Mouse (Mus musculus): ENCODE data around the gene Mapk8. TPM values are rescaled to one million over a fixed set of nuclear protein-coding genes. Genes with fewer than 3 reads are reported as not detected.

The Mapk8 gene
- polyA plus RNA-seq, 1 experiment from 2014 or later: 17.1 TPM

DNA sequence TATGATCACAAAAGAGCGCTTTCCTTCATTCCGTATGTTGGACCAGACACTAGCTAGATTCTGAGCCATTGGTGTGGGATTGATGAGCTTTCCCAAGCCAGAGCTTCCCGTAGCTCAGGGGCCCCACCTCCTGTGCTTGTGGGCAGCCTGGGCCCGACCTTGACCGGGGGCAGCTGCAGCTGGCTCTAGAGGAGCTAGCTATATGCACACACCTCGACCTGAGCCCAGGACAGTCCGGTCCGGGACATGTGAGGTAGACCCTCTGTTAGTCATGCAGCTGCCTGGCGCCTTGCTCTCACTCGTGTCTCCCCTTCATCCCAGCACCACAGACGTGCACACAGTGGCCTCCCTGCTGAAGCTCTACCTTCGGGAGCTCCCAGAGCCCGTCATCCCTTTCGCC is 84.8 kb downstream of the Mapk8 start:
- Histone ChIP-seq H3K9me3 (ENCODE audit: low read depth, low read length) (no peaks in the 10 kb centered on the region), H3K27ac (ENCODE audit: low read depth) (no peak overlapping the region), H3K4me1 (ENCODE audit: insufficient read depth) (peaks cover 17% of the 10 kb centered on the region), H3K9ac (peak overlapping the region; percentile 20; the same call in 1 of the 2 replicates), H3K4me3 (ENCODE audit: low read depth, low read length) (no peak overlapping the region), H3K27me3 (ENCODE audit: insufficient read depth, low read length) (no peaks in the 10 kb centered on the region), H3K36me3 (ENCODE audit: insufficient read depth) (no peaks in the 10 kb centered on the region), H3K4me2 (peak overlapping the region; percentile 45)
- ATAC-seq (ENCODE audit: insufficient read depth) (no peak), DNase-seq (no peak)
- 31% methylated on average over 14 of the region's 14 CpGs for WGBS
- no peak for TF ChIP-seq CTCF (IDR thresholded peaks at IDR 0.05; ENCODE audit: low read depth)

DNA sequence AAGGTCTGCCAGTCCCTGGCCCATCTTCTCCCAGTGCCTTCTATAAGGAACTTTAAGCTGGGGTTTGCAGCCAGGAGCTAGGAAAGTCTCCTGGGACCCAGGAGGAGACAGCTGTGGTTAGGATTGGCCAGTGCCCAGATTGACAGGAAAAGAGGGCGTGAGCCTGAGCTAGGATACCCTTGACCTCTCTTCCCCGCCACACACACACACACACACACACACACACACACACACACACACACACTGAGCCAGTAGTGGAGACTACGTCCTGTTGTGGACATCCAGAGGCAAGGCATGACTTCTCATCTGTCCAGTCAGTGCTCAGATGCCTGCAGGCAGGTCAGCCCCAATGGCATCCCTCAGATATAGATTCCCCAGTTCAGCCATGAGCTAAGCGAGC is 85.4 kb downstream of the Mapk8 start:
- H3K4me1 ChIP-seq (ENCODE audit: insufficient read depth): peaks cover 17% of the 10 kb centered on the region
- H3K27ac ChIP-seq (ENCODE audit: low read depth): no peak overlapping the region
- no peak for DNase-seq
- H3K9me3 ChIP-seq (ENCODE audit: low read depth, low read length): no peaks in the 10 kb centered on the region
- no peaks in the 10 kb centered on the region for H3K36me3 ChIP-seq (ENCODE audit: insufficient read depth)
- WGBS: 39% methylated on average over 4 of the region's 4 CpGs
- no peaks in the 10 kb centered on the region for H3K27me3 ChIP-seq (ENCODE audit: insufficient read depth, low read length)
- no peak for TF ChIP-seq CTCF (IDR thresholded peaks at IDR 0.05; ENCODE audit: low read depth)
- no peak overlapping the region for H3K4me3 ChIP-seq (ENCODE audit: low read depth, low read length)
- no peak overlapping the region for H3K4me2 ChIP-seq
- ATAC-seq (ENCODE audit: insufficient read depth): no peak
- H3K9ac ChIP-seq: no peak overlapping the region

DNA sequence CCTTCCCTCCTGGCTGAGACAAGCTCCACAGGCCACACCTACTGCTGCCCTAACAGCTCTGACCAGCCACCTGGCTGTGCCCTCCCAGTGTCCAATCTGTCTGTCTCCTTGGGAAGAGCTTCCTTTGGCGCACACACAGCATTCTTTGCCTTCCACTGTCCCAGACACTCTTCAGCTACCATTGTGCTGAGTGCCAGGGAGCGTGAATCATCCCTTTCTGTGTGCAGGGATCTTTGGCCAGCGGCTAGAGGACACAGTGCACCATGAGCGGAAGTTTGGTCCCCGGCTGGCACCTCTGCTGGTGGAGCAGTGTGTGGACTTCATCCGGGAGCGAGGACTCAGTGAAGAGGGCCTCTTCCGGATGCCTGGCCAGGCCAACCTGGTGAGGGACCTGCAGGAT is 88.1 kb downstream of the Mapk8 start:
- DNase-seq (no peak), ATAC-seq (ENCODE audit: insufficient read depth) (no peak)
- Histone ChIP-seq H3K27me3 (ENCODE audit: insufficient read depth, low read length) (no peaks in the 10 kb centered on the region), H3K9me3 (ENCODE audit: low read depth, low read length) (no peaks in the 10 kb centered on the region), H3K36me3 (ENCODE audit: insufficient read depth) (no peaks in the 10 kb centered on the region), H3K4me2 (no peak overlapping the region), H3K9ac (no peak overlapping the region), H3K27ac (ENCODE audit: low read depth) (no peak overlapping the region), H3K4me1 (ENCODE audit: insufficient read depth) (peaks cover 17% of the 10 kb centered on the region), H3K4me3 (ENCODE audit: low read depth, low read length) (no peak overlapping the region)
- TF ChIP-seq CTCF (IDR thresholded peaks at IDR 0.05; ENCODE audit: low read depth): no peak
- 83% methylated on average over 8 of the region's 8 CpGs for WGBS

DNA sequence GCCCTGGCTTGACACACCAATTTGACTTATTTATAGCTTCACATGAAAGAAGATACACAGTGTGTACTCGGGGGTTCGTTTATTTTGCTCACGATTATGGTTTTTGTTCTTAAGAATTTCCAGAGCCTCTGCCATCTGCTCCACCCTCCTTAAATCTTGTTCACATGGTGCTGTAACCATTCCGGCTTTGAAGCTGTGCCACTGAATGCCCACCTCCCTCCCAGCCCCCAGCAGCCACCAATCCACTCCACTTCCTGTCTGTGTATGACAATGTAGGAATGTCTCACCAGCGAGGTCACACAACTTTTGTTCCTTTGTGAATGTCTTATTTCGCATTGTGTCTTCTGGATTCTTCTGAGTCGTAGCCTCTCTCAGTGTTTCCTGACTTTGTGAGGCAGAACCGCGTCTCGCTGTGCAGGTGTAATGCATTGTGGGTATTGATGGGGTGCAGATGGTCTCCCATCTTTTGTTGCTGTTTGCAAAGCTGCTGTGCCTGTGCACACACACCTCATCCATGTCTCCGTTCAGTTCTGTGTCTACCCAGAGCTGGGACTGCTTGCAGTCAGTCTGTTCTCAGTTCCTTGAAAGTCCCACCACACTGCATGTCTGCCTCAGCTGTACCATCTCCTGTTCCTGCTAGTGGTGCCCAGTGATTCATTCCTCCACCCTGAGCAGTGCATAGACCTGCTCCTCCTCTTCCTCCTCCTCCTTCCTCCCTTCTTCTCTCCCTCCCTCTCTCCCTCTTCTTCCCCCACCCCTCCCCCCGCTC is 89.2 kb downstream of the Mapk8 start:
- no peaks in the 10 kb centered on the region for H3K27me3 ChIP-seq (ENCODE audit: insufficient read depth, low read length)
- TF ChIP-seq CTCF (IDR thresholded peaks at IDR 0.05; ENCODE audit: low read depth): no peak
- no peak overlapping the region for H3K4me3 ChIP-seq (ENCODE audit: low read depth, low read length)
- H3K36me3 ChIP-seq (ENCODE audit: insufficient read depth): no peaks in the 10 kb centered on the region
- no peak for ATAC-seq (ENCODE audit: insufficient read depth)
- no peak for DNase-seq
- WGBS: 50% methylated on average over 12 of the region's 12 CpGs
- H3K9me3 ChIP-seq (ENCODE audit: low read depth, low read length): no peaks in the 10 kb centered on the region
- no peak overlapping the region for H3K9ac ChIP-seq
- no peak overlapping the region for H3K4me2 ChIP-seq
- no peak overlapping the region for H3K27ac ChIP-seq (ENCODE audit: low read depth)
- peaks cover 17% of the 10 kb centered on the region for H3K4me1 ChIP-seq (ENCODE audit: insufficient read depth)

DNA sequence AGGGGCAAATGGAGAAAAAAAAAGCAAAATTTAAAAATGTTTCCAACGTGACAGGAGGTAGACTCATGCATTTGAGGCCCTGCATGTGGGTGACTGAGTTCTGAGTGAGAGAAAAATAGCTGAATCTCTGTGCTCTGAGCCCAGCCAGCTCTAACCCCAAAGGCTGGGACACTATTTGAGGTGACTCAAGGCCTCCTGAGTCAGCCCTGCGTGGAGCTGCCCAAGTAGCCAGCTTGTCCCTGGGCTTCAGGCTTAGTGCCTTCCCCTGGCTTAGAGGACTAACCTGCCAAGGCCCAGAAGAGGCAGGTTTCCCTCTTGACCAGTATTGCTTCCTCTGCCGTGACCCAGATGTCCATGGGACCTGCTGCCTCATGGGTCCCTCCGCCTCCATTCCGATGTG is 91.7 kb downstream of the Mapk8 start:
- ATAC-seq (ENCODE audit: insufficient read depth): no peak
- no peak for DNase-seq
- H3K4me1 ChIP-seq (ENCODE audit: insufficient read depth): peaks cover 5% of the 10 kb centered on the region; the same call in 1 of the 2 replicates
- no peak overlapping the region for H3K4me2 ChIP-seq
- H3K27me3 ChIP-seq (ENCODE audit: insufficient read depth, low read length): peaks cover 14% of the 10 kb centered on the region
- H3K36me3 ChIP-seq (ENCODE audit: insufficient read depth): no peaks in the 10 kb centered on the region
- no peak overlapping the region for H3K4me3 ChIP-seq (ENCODE audit: low read depth, low read length)
- no peak overlapping the region for H3K27ac ChIP-seq (ENCODE audit: low read depth)
- TF ChIP-seq CTCF (IDR thresholded peaks at IDR 0.05; ENCODE audit: low read depth): no peak
- no peak overlapping the region for H3K9ac ChIP-seq
- 76% methylated on average over 5 of the region's 5 CpGs for WGBS
- H3K9me3 ChIP-seq (ENCODE audit: low read depth, low read length): no peaks in the 10 kb centered on the region

DNA sequence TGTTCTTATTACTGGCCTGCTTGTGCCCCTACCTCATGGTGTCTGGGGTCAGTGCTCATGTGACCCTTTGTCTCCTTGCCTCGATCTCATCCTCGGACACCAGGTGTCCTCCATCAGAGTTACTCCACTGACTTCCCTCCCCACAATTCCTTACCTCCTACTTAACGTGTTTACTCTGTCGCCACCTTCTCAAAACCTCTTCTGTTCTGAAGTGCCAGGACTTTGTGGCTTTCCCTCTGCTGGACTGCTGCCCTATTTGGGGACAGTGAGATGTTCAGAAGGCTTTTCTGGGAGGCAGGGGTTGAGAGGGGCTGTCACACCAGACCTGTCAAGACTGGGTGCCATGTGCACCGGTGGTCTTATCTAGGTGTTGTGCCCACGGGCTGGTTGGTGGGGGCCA is 94.1 kb downstream of the Mapk8 start:
- no peak for ATAC-seq (ENCODE audit: insufficient read depth)
- H3K27me3 ChIP-seq (ENCODE audit: insufficient read depth, low read length): peaks cover 24% of the 10 kb centered on the region
- WGBS: 32% methylated on average over 6 of the region's 6 CpGs

DNA sequence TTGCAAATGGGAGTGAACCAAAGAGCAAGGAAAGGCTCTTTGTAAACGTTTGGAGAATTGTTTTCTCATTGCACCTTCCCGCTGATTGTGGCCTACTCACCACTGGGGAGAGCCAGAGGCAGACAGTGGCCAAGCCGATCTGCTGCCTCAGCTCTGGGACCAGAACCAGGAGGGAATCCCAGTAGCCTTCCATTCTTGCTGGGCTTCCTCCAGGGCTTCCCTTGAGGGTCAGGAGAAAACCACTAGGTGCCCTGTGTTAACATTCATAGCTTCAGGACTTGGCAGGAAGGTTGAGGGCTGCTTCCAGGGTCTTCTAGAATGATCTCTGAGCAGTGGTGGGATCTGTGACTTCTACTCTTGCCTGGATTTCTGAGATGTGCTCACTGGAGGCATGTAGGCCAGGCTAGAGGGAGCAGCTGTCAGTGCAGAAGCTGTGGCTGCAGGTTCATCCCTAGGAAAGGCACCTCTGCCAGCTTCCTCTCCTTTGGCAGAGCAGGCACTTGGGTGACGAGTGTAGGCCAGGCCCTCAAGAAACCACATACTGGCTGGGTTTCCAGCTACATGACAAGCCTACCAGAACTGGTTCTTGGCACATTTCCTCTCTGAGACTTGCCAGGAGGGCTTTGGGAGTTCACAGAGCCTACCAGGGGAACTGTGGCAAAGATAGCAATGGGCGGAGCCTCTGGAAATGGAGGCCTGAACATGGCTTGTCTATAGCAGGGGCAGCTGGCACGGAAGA is 94.8 kb downstream of the Mapk8 start:
- H3K27ac ChIP-seq (ENCODE audit: low read depth): no peak overlapping the region
- DNase-seq (no peak), ATAC-seq (ENCODE audit: insufficient read depth) (no peak)
- H3K9ac ChIP-seq: no peak overlapping the region
- no peaks in the 10 kb centered on the region for H3K36me3 ChIP-seq (ENCODE audit: insufficient read depth)
- no peak overlapping the region for H3K4me3 ChIP-seq (ENCODE audit: low read depth, low read length)
- H3K4me2 ChIP-seq: no peak overlapping the region
- no peak for TF ChIP-seq CTCF (IDR thresholded peaks at IDR 0.05; ENCODE audit: low read depth)
- H3K27me3 ChIP-seq (ENCODE audit: insufficient read depth, low read length): peaks cover 24% of the 10 kb centered on the region
- WGBS: 62% methylated on average over 6 of the region's 6 CpGs
- peaks cover 3% of the 10 kb centered on the region; the same call in 1 of the 2 replicates for H3K4me1 ChIP-seq (ENCODE audit: insufficient read depth)
- no peaks in the 10 kb centered on the region for H3K9me3 ChIP-seq (ENCODE audit: low read depth, low read length)

More for the DNA sequence above, 94.1 kb downstream of the Mapk8 start:
- Histone ChIP-seq H3K27ac (ENCODE audit: low read depth) (no peak overlapping the region), H3K4me1 (ENCODE audit: insufficient read depth) (peaks cover 4% of the 10 kb centered on the region; the same call in 1 of the 2 replicates), H3K36me3 (ENCODE audit: insufficient read depth) (no peaks in the 10 kb centered on the region), H3K9ac (no peak overlapping the region), H3K4me3 (ENCODE audit: low read depth, low read length) (no peak overlapping the region), H3K9me3 (ENCODE audit: low read depth, low read length) (no peaks in the 10 kb centered on the region), H3K4me2 (no peak overlapping the region)
- DNase-seq: no peak
- no peak for TF ChIP-seq CTCF (IDR thresholded peaks at IDR 0.05; ENCODE audit: low read depth)
